Mouse (Mus musculus) myocyte (in vitro differentiated cells): ENCODE measurements around the gene Frs3. TPM values are rescaled to one million over a fixed set of nuclear protein-coding genes. Genes with fewer than 3 reads are reported as not detected.

Source experiments
- H3K27me3 ChIP-seq: one replicate; pipeline ENCODE4 v1.6.1; 2011; ENCODE audit not compliant: control insufficient read depth, insufficient read depth, insufficient read length
- H3K36me3 ChIP-seq: one replicate; pipeline ENCODE4 v1.6.1; 2011; ENCODE audit not compliant: control insufficient read depth, insufficient read depth
- H3K4me2 ChIP-seq: one replicate; pipeline ENCODE4 v1.6.1; 2011; ENCODE audit warnings: low read depth, control low read depth
- H3K4me3 ChIP-seq: one replicate; pipeline ENCODE4 v1.5.1; 2011; ENCODE audit warnings: mild to moderate bottlenecking, control low read depth, moderate library complexity
- H3K79me2 ChIP-seq: one replicate; pipeline ENCODE4 v1.6.1; 2011; ENCODE audit not compliant: control insufficient read depth, insufficient read depth
- H3ac ChIP-seq: one replicate; pipeline ENCODE4 v1.6.1; 2011; ENCODE audit not compliant: control insufficient read depth, insufficient read length
- CEBPB ChIP-seq: IDR thresholded peaks from 2 replicates; pipeline ENCODE4 v1.6.1; 2011; ENCODE audit warnings: mild to moderate bottlenecking, moderate library complexity; ENCODE audit not compliant: poor library complexity, insufficient read depth, severe bottlenecking
- E2F4 ChIP-seq: IDR thresholded peaks from one replicate; pipeline ENCODE4 v1.6.1; 2011; ENCODE audit warnings: mild to moderate bottlenecking, control low read depth, moderate library complexity; ENCODE audit not compliant: insufficient read depth
- MAX ChIP-seq: IDR thresholded peaks from one replicate; pipeline ENCODE4 v1.6.1; 2011; ENCODE audit warnings: low read depth, mild to moderate bottlenecking, control low read depth
- MYOD1 ChIP-seq, 3 experiments: IDR thresholded peaks; one replicate each; pipeline ENCODE4 v1.6.1; 2011; ENCODE audit warnings: control low read depth in 2 of 3, low read depth in 2 of 3, mild to moderate bottlenecking in 2 of 3, moderate library complexity in 1 of 3; ENCODE audit not compliant: insufficient read length in 2 of 3, control insufficient read depth in 1 of 3
- MYOG ChIP-seq, 3 experiments: IDR thresholded peaks; one replicate each; pipeline ENCODE4 v1.6.1; 2011; ENCODE audit warnings: control low read depth in 2 of 3, low read depth in 2 of 3, mild to moderate bottlenecking in 2 of 3; ENCODE audit not compliant: insufficient read length in 2 of 3, control insufficient read depth in 1 of 3, insufficient read depth in 1 of 3
- POLR2A ChIP-seq: IDR thresholded peaks from one replicate; pipeline ENCODE4 v1.6.1; 2011; ENCODE audit warnings: low read depth, mild to moderate bottlenecking, control low read depth, moderate library complexity; ENCODE audit not compliant: insufficient read length
- POLR2AphosphoS2 ChIP-seq: IDR thresholded peaks from one replicate; pipeline ENCODE4 v1.6.1; 2011; ENCODE audit warnings: low read depth, control low read depth; ENCODE audit not compliant: insufficient read length
- REST ChIP-seq: IDR thresholded peaks from one replicate; pipeline ENCODE4 v1.6.1; 2011; ENCODE audit warnings: mild to moderate bottlenecking, control low read depth, moderate library complexity; ENCODE audit not compliant: insufficient read depth, insufficient read length
- SRF ChIP-seq: IDR thresholded peaks from one replicate; pipeline ENCODE4 v1.6.1; 2011; ENCODE audit warnings: low read depth; ENCODE audit not compliant: control insufficient read depth, insufficient read length
- TCF12 ChIP-seq: IDR thresholded peaks from one replicate; pipeline ENCODE4 v1.6.1; 2011; ENCODE audit warnings: mild to moderate bottlenecking, control low read depth; ENCODE audit not compliant: poor library complexity, insufficient read depth, severe bottlenecking
- TCF3 ChIP-seq: IDR thresholded peaks from one replicate; pipeline ENCODE4 v1.6.1; 2011; ENCODE audit warnings: low read depth, control low read depth; ENCODE audit not compliant: insufficient read length
- USF1 ChIP-seq: IDR thresholded peaks from one replicate; pipeline ENCODE4 v1.6.1; 2011; ENCODE audit warnings: low read depth, mild to moderate bottlenecking, control low read depth, moderate library complexity
- polyA plus RNA-seq: library from polyadenylated mRNA; unstranded; fragments of >200 nt; fragmentation: generic; extraction: Trizol; gene quantifications from one replicate; pipeline ENCODE4 v1.2.1, GENCODE M21; 2012; ENCODE audit warnings: missing spikeins

The Frs3 gene
- polyA plus RNA-seq, 1 experiment = 3.4 TPM

DNA sequence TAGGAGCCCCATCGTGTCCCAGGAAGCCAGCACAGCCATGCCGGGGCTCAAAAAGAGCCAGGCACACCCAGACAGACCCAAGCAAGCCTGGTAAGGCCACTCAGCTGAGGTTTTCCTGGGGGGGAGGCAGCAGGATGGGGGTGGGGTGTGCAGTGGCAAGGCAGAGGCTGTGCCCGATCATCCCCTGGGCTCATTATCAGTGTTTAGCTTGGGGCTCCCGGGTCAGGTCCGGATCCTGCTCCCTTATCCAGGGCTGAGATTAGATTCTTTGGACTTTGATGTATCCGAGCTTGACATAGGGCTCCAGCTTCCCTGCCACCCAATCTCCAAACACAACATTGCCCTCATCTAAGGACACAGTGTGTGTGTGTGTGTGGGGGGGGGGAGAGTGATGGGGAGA is 23.1 kb downstream of the Frs3 start:
- no peaks in the 10 kb centered on the region for H3K79me2 ChIP-seq
- TF ChIP-seq MYOD1 (IDR thresholded peaks at IDR 0.05; ENCODE audit: control insufficient read depth in 1 of 3, insufficient read length in 2 of 3, low read depth in 2 of 3) (no peak), MYOG (IDR thresholded peaks at IDR 0.05; ENCODE audit: control insufficient read depth in 1 of 3, insufficient read depth in 1 of 3, insufficient read length in 2 of 3, low read depth in 2 of 3) (no peak), MAX (no peak), POLR2AphosphoS2 (no peak), CEBPB (no peak), USF1 (no peak), TCF12 (no peak), E2F4 (no peak), SRF (no peak), REST (no peak), POLR2A (no peak), TCF3 (no peak)
- no peaks in the 10 kb centered on the region for H3K36me3 ChIP-seq
- no peak overlapping the region for H3K4me2 ChIP-seq
- H3ac ChIP-seq = no peak overlapping the region
- no peak overlapping the region for H3K4me3 ChIP-seq
- H3K27me3 ChIP-seq = peaks cover 56% of the 10 kb centered on the region

DNA sequence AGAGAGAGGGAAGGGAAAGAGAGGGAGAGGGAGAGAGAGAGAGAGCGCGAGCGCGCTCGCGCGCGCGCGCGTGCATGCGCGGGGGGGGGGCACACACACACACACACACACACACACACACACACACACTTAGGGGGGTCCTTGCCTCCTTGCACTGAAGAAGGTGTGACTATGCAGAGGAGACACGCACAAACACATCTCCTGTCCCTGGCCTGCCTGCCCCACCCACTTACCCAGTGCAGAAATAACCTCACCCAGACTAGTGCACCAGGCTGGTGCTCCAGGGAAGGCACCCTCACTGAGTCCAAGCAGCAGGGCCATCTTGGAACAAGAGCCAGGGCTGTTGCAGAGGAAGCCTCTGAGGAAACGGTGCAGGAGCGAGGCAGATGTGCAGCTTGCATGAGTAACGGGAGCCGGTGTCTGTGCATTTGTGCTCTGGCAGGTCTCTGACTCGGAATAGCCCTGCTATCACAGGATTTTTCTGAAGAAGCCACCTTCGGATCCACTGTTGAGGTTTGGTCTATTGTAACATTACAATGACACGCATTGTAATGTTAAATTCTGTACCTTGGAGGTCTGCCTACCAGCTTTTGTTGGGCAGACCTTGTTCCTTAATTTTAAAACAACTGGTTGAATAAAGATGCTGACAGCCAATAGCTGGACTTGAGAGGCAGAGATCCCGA is 24.2 kb downstream of the Frs3 start:
- Histone ChIP-seq H3K36me3 (no peaks in the 10 kb centered on the region), H3K79me2 (no peaks in the 10 kb centered on the region), H3K27me3 (peaks cover 45% of the 10 kb centered on the region), H3K4me2 (no peak overlapping the region), H3ac (no peak overlapping the region), H3K4me3 (no peak overlapping the region)
- TF ChIP-seq POLR2AphosphoS2 = no peak

DNA sequence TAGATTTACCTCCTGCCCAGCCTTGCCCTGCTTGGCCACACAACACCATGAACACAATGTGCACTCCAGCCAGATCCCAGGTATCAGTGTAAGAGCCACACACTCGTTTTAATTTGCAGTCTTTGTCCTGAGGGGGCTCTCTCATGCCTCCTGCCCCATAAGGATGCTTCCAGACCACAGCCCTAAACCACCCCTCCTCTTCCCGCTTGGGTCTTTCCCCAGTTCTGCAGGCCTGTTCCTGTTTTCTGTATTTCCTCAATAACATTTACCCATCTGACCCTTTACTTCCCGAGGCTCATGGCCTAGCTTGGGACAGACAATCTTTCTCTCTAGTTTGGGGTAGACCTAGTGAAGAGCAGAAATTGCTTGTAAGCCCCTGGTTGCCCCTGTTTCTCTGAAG is 26.2 kb downstream of the Frs3 start:
- H3ac ChIP-seq = no peak overlapping the region
- H3K4me2 ChIP-seq = no peak overlapping the region
- peaks cover 39% of the 10 kb centered on the region for H3K27me3 ChIP-seq
- H3K4me3 ChIP-seq = no peak overlapping the region
- H3K36me3 ChIP-seq = no peaks in the 10 kb centered on the region
- no peaks in the 10 kb centered on the region for H3K79me2 ChIP-seq
- no peak for TF ChIP-seq MYOD1 (IDR thresholded peaks at IDR 0.05; ENCODE audit: control insufficient read depth in 1 of 3, insufficient read length in 2 of 3, low read depth in 2 of 3)

DNA sequence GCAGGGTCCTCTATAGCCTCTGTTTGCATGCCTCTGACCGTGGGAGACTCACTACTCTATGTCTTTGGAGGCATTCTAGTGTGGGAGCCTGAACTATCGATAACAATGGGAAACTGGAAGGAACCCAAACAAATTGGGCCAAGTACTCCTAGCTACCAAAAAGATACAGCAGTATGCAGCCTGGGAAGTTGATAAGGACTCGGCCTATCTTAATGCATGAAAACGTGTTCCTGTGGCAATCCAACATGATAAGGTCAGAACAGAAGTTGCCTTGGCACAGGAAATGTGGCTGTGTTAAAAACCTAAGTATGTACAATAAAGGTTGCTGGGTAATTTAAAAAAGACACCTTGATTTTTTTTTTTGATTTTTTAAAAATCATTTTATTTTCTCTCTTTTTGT is 32.4 kb downstream of the Frs3 start:
- TF ChIP-seq POLR2A (no peak), E2F4 (no peak), TCF3 (no peak), CEBPB (no peak), USF1 (no peak), REST (no peak)
- Histone ChIP-seq H3ac (no peak overlapping the region), H3K27me3 (peaks cover 34% of the 10 kb centered on the region), H3K4me3 (no peak overlapping the region), H3K36me3 (no peaks in the 10 kb centered on the region), H3K4me2 (no peak overlapping the region), H3K79me2 (no peaks in the 10 kb centered on the region)

DNA sequence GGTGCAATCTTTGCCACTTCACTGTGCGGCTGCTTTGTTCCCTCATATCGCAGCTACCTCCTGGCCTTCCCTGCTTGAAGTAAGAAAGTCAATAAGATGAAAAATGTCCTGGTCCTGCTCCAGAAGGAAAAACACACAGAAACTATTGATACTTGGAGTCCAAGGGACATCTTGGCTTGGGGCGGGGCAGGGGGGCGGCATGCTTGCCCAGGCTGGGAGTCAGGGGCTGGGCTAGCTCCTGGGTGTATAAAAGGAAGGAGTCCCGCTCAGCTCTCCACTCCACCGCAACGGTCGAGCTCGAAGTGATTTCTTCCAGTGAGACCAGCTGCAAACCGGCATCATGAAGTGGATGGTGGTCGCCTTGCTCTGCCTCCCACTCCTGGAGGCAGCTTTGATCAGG is 37.7 kb downstream of the Frs3 start, which contains the start of gene Pgc:
Pgc (plus strand) TSS at position 277 of the 400 bp plus-strand sequence.
- H3K27me3 ChIP-seq = peaks cover 35% of the 10 kb centered on the region
- no peaks in the 10 kb centered on the region for H3K79me2 ChIP-seq
- no peak within 1 kb of the TSS for H3K4me2 ChIP-seq
- H3K36me3 ChIP-seq = no peaks in the 10 kb centered on the region
- no peak within 1 kb of the TSS for H3K4me3 ChIP-seq
- TF ChIP-seq REST (no peak), MYOD1 (IDR thresholded peaks at IDR 0.05; ENCODE audit: control insufficient read depth in 1 of 3, insufficient read length in 2 of 3, low read depth in 2 of 3) (no peak), SRF (no peak), POLR2AphosphoS2 (no peak), TCF12 (no peak), MAX (no peak), E2F4 (no peak), CEBPB (no peak), USF1 (no peak), MYOG (IDR thresholded peaks at IDR 0.05; ENCODE audit: control insufficient read depth in 1 of 3, insufficient read depth in 1 of 3, insufficient read length in 2 of 3, low read depth in 2 of 3) (no peak), POLR2A (no peak), TCF3 (no peak)
- no peak within 1 kb of the TSS for H3ac ChIP-seq
